In the genomic region with DNA sequence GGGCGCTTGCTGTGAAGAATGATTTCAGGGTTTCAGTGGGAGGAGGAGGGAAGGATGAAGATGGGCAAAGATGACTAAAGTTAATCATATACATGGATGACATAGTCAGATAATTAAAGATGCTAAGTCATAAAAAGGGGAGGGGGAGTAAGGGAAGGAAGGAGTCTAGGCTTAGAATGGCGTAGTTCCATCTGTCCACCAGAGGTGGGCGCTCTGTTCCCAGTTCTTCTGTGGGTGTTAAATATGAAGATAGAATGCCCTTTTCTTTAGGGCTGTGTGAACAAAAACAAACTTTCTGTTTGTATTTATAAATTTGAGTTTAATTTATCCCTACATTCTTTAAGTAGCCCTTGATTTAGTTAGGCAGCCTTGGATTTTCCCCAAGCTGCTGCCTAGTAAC, we compare ENCODE assay signal across 11 mouse cellular contexts. TPM values are rescaled to one million over a fixed set of nuclear protein-coding genes. Genes with fewer than 3 reads are reported as not detected.
DNase-seq lines count a peak whose midpoint lies in the region; ATAC-seq and TF ChIP-seq lines count a peak whose summit lies in the region.
"Had no signal": no experiment of that assay in that cellular context is flagged by ENCODE, and none has a peak within 500 bp of the region (broad histone marks: within the 10 kb centered on the region; RNA-seq: fewer than 3 reads in every experiment).

No protein-coding gene starts in this region.

- DNase-seq in gastrocnemius, adult 2 months = no peak
- no peak for DNase-seq in gastrocnemius, adult 18-20 months (ENCODE audit: low spot score)
- no peak for DNase-seq in liver, postnatal 0 days
- peak; percentile 60 for DNase-seq in naive thymus-derived CD4-positive, alpha-beta T cell, adult 2 months (ENCODE audit: low read depth)
- DNase-seq in layer of hippocampus, postnatal 10 days (ENCODE audit: low spot score in 2 of 2) = no peak
- DNase-seq: gastrocnemius, postnatal 25 days had no signal

- H3K4me1 ChIP-seq in liver, postnatal 0 days (ENCODE audit: insufficient read depth) = no peaks in the 10 kb centered on the region
- peaks cover 6% of the 10 kb centered on the region; the same call in 1 of the 2 replicates for H3K4me1 ChIP-seq in liver, embryonic 12.5 days
- peaks cover 4% of the 10 kb centered on the region; the same call in 1 of the 2 replicates for H3K4me1 ChIP-seq in E14TG2a.4 (replicated peaks; ENCODE audit: low read depth, low read length)
- H3K4me1 ChIP-seq in intestine, embryonic 15.5 days (replicated peaks) = 0 out of 2 replicates have a peak, but pooled peaks cover 8% of the 10 kb centered on the region

- no peak for ATAC-seq in liver, postnatal 0 days
- no peak for ATAC-seq in liver, embryonic 12.5 days
- ATAC-seq in intestine, embryonic 15.5 days = no peak

- TF ChIP-seq EP300 in liver, postnatal 0 days (IDR thresholded peaks at IDR 0.05; ENCODE audit: low read depth) = no peak

- H3K9me3 ChIP-seq in liver, postnatal 0 days (ENCODE audit: low read length) = no peaks in the 10 kb centered on the region
- H3K9me3 ChIP-seq in liver, embryonic 12.5 days (replicated peaks) = no peaks in the 10 kb centered on the region
- no peaks in the 10 kb centered on the region for H3K9me3 ChIP-seq in E14TG2a.4 (ENCODE audit: low read length)
- H3K9me3 ChIP-seq in intestine, embryonic 15.5 days = no peaks in the 10 kb centered on the region
- H3K9me3 ChIP-seq: midbrain, embryonic 12.5 days had no signal

- intact Hi-C loops in gastrocnemius, adult 2 months (cut with DNase I) = loop anchor here (5.0 kb wide), 1 partner anchor 194 kb away; no protein-coding TSS in a partner anchor

- no peak overlapping the region for H3K4me3 ChIP-seq in gastrocnemius, adult 2 months
- H3K4me3 ChIP-seq in liver, postnatal 0 days (ENCODE audit: low read depth, low read length) = no peak overlapping the region
- no peak overlapping the region for H3K4me3 ChIP-seq in liver, embryonic 12.5 days
- no peak overlapping the region for H3K4me3 ChIP-seq in E14TG2a.4 (replicated peaks; ENCODE audit: low read length)
- no peak overlapping the region for H3K4me3 ChIP-seq in intestine, embryonic 15.5 days (replicated peaks)
- H3K4me3 ChIP-seq: midbrain, embryonic 12.5 days had no signal

- 86% methylated on average over 3 of the region's 3 CpGs for WGBS in liver, postnatal 0 days (ENCODE audit: insufficient replicate concordance)
- 69% methylated on average over 3 of the region's 3 CpGs for WGBS in liver, embryonic 12.5 days (ENCODE audit: insufficient replicate concordance)
- 86% methylated on average over 3 of the region's 3 CpGs for WGBS in intestine, embryonic 15.5 days

- H3K36me3 ChIP-seq in liver, postnatal 0 days (replicated peaks; ENCODE audit: insufficient read depth, low read length) = no peaks in the 10 kb centered on the region
- no peaks in the 10 kb centered on the region for H3K36me3 ChIP-seq in liver, embryonic 12.5 days
- no peaks in the 10 kb centered on the region for H3K36me3 ChIP-seq in E14TG2a.4 (ENCODE audit: insufficient read depth, low read length)
- no peaks in the 10 kb centered on the region for H3K36me3 ChIP-seq in intestine, embryonic 15.5 days
- H3K36me3 ChIP-seq: G1E; midbrain, embryonic 12.5 days had no signal

- TF ChIP-seq CTCF in gastrocnemius, adult 2 months (IDR thresholded peaks at IDR 0.05) = peak; percentile 67
- peak; percentile 53 for TF ChIP-seq CTCF in liver, postnatal 0 days (IDR thresholded peaks at IDR 0.05; ENCODE audit: low read depth)
- peak; percentile 94 for TF ChIP-seq CTCF in E14TG2a.4 (conservative IDR thresholded peaks at IDR 0.05; ENCODE audit: low read length)

- no peaks in the 10 kb centered on the region for H3K27me3 ChIP-seq in liver, postnatal 0 days (ENCODE audit: insufficient read depth, low read length)
- H3K27me3 ChIP-seq in liver, embryonic 12.5 days (replicated peaks) = no peaks in the 10 kb centered on the region
- H3K27me3 ChIP-seq in E14TG2a.4 (ENCODE audit: insufficient read depth, low read length) = peaks cover 6% of the 10 kb centered on the region; the same call in 1 of the 2 replicates
- no peaks in the 10 kb centered on the region for H3K27me3 ChIP-seq in intestine, embryonic 15.5 days (replicated peaks)

- H3K27ac ChIP-seq in gastrocnemius, adult 2 months = no peak overlapping the region
- H3K27ac ChIP-seq in liver, postnatal 0 days (ENCODE audit: low read depth) = no peak overlapping the region
- no peak overlapping the region for H3K27ac ChIP-seq in liver, embryonic 12.5 days
- no peak overlapping the region for H3K27ac ChIP-seq in intestine, embryonic 15.5 days
- H3K27ac ChIP-seq: midbrain, embryonic 12.5 days had no signal

- H3K4me2 ChIP-seq in liver, postnatal 0 days (ENCODE audit: low read depth, low read length) = no peak overlapping the region
- no peak overlapping the region for H3K4me2 ChIP-seq in liver, embryonic 12.5 days
- no peak overlapping the region for H3K4me2 ChIP-seq in intestine, embryonic 15.5 days (replicated peaks)
- H3K4me2 ChIP-seq: midbrain, embryonic 12.5 days had no signal

- no peak overlapping the region for H3K9ac ChIP-seq in liver, postnatal 0 days (replicated peaks)
- no peak overlapping the region for H3K9ac ChIP-seq in liver, embryonic 12.5 days
- no peak overlapping the region for H3K9ac ChIP-seq in intestine, embryonic 15.5 days
- H3K9ac ChIP-seq: midbrain, embryonic 12.5 days had no signal

RNA-seq across cellular contexts. Expression of gene Evl, which starts 8.7 kb away (rescaled TPM):
- total RNA-seq in gastrocnemius, adult 2 months (2021) = 10 to 100 TPM in 1 of 2 experiments, 1 to 10 TPM in 1; 10.0 to 17.7 TPM
- 1 to 10 TPM; 8.0 to 9.7 TPM for total RNA-seq in gastrocnemius, adult 18-20 months (2021)
- polyA plus RNA-seq in liver, postnatal 0 days (2015; fragmentation: Nextera tagmentation; extraction: Ambion mirVana) = 14.3 and 16.5 TPM in 2 replicates
- 12.9 and 14.7 TPM in 2 replicates for polyA plus RNA-seq in liver, embryonic 12.5 days (2016; fragmentation: Nextera tagmentation; extraction: Ambion mirVana)
- total RNA-seq in layer of hippocampus, postnatal 10 days (2021) = 100 to 1,000 TPM; 312 to 327 TPM
- 43.8 and 45.7 TPM in 2 replicates for polyA plus RNA-seq in intestine, embryonic 15.5 days (2015; fragmentation: Nextera tagmentation; extraction: Ambion mirVana)
- total RNA-seq: G1E had no signal
- polyA plus RNA-seq: G1E had no signal

Comparison
In these comparisons a context has a peak if more than half of its experiments do, and no peak if none do; other contexts are left out.
1. RNA of gene Evl, which starts 8.7 kb away (total RNA-seq): 312 to 327 TPM in layer of hippocampus, postnatal 10 days; 10.0 to 17.7 TPM in gastrocnemius, adult 2 months and 8.0 to 9.7 TPM in gastrocnemius, adult 18-20 months; every median in the first group is over 10 times any median in the second.
2. Peak in every context shown above with its lines, with median percentiles within 50 percentile points of each other: CTCF ChIP-seq.